Mouse (Mus musculus): ENCODE data around the gene Dpm2. TPM values are rescaled to one million over a fixed set of nuclear protein-coding genes. Genes with fewer than 3 reads are reported as not detected.

Dpm2 gene
- polyA plus RNA-seq, 1 experiment, result 116 TPM

- no peak for TF ChIP-seq POLR2A (IDR thresholded peaks at IDR 0.05; ENCODE audit: borderline replicate concordance, extremely low read depth, low read depth, low read length)
- no peak for TF ChIP-seq CTCF (IDR thresholded peaks at IDR 0.05; ENCODE audit: insufficient read depth, low read length)
- DNase-seq, result no peak
- Histone ChIP-seq H3K4me1 (ENCODE audit: control insufficient read depth, insufficient read depth, low read length) (peaks cover 3% of the 10 kb centered on the region; the same call in 1 of the 2 replicates), H3K4me3 (replicated peaks; ENCODE audit: extremely low read depth, low read depth, low read length) (no peak within 1 kb of the TSS)
- WGBS, result 19% methylated on average over 28 of the region's 28 CpGs
These were observed 5.0 kb downstream of the Dpm2 start, which contains the start of gene 9430097D07Rik for GRCm38 (mm10) chr2:32575586-32576160. Gene 9430097D07Rik (minus strand): TSS chr2:32575684.

- no peak for DNase-seq
- Histone ChIP-seq H3K4me1 (ENCODE audit: control insufficient read depth, insufficient read depth, low read length) (peaks cover 3% of the 10 kb centered on the region; the same call in 1 of the 2 replicates), H3K4me3 (replicated peaks; ENCODE audit: extremely low read depth, low read depth, low read length) (no peak overlapping the region)
- 78% methylated on average over 9 of the region's 9 CpGs for WGBS
- TF ChIP-seq POLR2A (IDR thresholded peaks at IDR 0.05; ENCODE audit: borderline replicate concordance, extremely low read depth, low read depth, low read length) (no peak), CTCF (IDR thresholded peaks at IDR 0.05; ENCODE audit: insufficient read depth, low read length) (no peak)
These were observed 5.9 kb downstream of the Dpm2 start for GRCm38 (mm10) chr2:32576532-32576931.

- H3K4me3 ChIP-seq (replicated peaks; ENCODE audit: extremely low read depth, low read depth, low read length), result no peak overlapping the region
- WGBS, result 38% methylated on average over 25 of the region's 30 CpGs
- H3K4me1 ChIP-seq (ENCODE audit: control insufficient read depth, insufficient read depth, low read length), result peaks cover 4% of the 10 kb centered on the region
- TF ChIP-seq CTCF (IDR thresholded peaks at IDR 0.05; ENCODE audit: insufficient read depth, low read length) (no peak), POLR2A (IDR thresholded peaks at IDR 0.05; ENCODE audit: borderline replicate concordance, extremely low read depth, low read depth, low read length) (no peak)
- no peak for DNase-seq
These were observed 7.7 kb downstream of the Dpm2 start for GRCm38 (mm10) chr2:32578146-32579046.

GRCm38 (mm10) chr2:32581450-32582095 is 10.9 kb downstream of the Dpm2 start:
- TF ChIP-seq POLR2A (IDR thresholded peaks at IDR 0.05; ENCODE audit: borderline replicate concordance, extremely low read depth, low read depth, low read length) (no peak), CTCF (IDR thresholded peaks at IDR 0.05; ENCODE audit: insufficient read depth, low read length) (no peak)
- Histone ChIP-seq H3K4me3 (replicated peaks; ENCODE audit: extremely low read depth, low read depth, low read length) (no peak overlapping the region), H3K4me1 (ENCODE audit: control insufficient read depth, insufficient read depth, low read length) (peaks cover 4% of the 10 kb centered on the region)
- peak; percentile 62 for DNase-seq
- 39% methylated on average over 19 of the region's 19 CpGs for WGBS

GRCm38 (mm10) chr2:32582830-32583799 is 12.5 kb downstream of the Dpm2 start:
- 11% methylated on average over 37 of the region's 37 CpGs for WGBS
- TF ChIP-seq CTCF (IDR thresholded peaks at IDR 0.05; ENCODE audit: insufficient read depth, low read length) (peak; percentile 99), POLR2A (IDR thresholded peaks at IDR 0.05; ENCODE audit: borderline replicate concordance, extremely low read depth, low read depth, low read length) (peak; percentile 15; the same call in 1 of the 2 replicates)
- H3K4me1 ChIP-seq (ENCODE audit: control insufficient read depth, insufficient read depth, low read length), result peaks cover 9% of the 10 kb centered on the region
- peak; percentile 73 for DNase-seq
- peak overlapping the region; percentile 31 for H3K4me3 ChIP-seq (replicated peaks; ENCODE audit: extremely low read depth, low read depth, low read length)

GRCm38 (mm10) chr2:32585149-32585714 is 14.6 kb downstream of the Dpm2 start:
- Histone ChIP-seq H3K4me1 (ENCODE audit: control insufficient read depth, insufficient read depth, low read length) (peaks cover 15% of the 10 kb centered on the region), H3K4me3 (replicated peaks; ENCODE audit: extremely low read depth, low read depth, low read length) (no peak overlapping the region)
- no peak for DNase-seq
- TF ChIP-seq POLR2A (IDR thresholded peaks at IDR 0.05; ENCODE audit: borderline replicate concordance, extremely low read depth, low read depth, low read length) (no peak), CTCF (IDR thresholded peaks at IDR 0.05; ENCODE audit: insufficient read depth, low read length) (no peak)
- 91% methylated on average over 7 of the region's 7 CpGs for WGBS

GRCm38 (mm10) chr2:32586871-32587351 is 16.3 kb downstream of the Dpm2 start, which contains the start of gene St6galnac4:
Gene St6galnac4 (plus strand): TSS chr2:32587095.
- TF ChIP-seq CTCF (IDR thresholded peaks at IDR 0.05; ENCODE audit: insufficient read depth, low read length), result no peak
- peak; percentile 60 for TF ChIP-seq POLR2A (IDR thresholded peaks at IDR 0.05; ENCODE audit: borderline replicate concordance, extremely low read depth, low read depth, low read length)
- peak; percentile 83 for DNase-seq
- WGBS, result 1% methylated on average over 38 of the region's 38 CpGs
- peak within 1 kb of the TSS; percentile 91 for H3K4me3 ChIP-seq (replicated peaks; ENCODE audit: extremely low read depth, low read depth, low read length)
- peaks cover 17% of the 10 kb centered on the region for H3K4me1 ChIP-seq (ENCODE audit: control insufficient read depth, insufficient read depth, low read length)

- TF ChIP-seq POLR2A (IDR thresholded peaks at IDR 0.05; ENCODE audit: borderline replicate concordance, extremely low read depth, low read depth, low read length), result peak; percentile 33; the same call in 1 of the 2 replicates
- TF ChIP-seq CTCF (IDR thresholded peaks at IDR 0.05; ENCODE audit: insufficient read depth, low read length), result no peak
- no peak for DNase-seq
- H3K4me3 ChIP-seq (replicated peaks; ENCODE audit: extremely low read depth, low read depth, low read length), result peak overlapping the region; percentile 91
- H3K4me1 ChIP-seq (ENCODE audit: control insufficient read depth, insufficient read depth, low read length), result peaks cover 17% of the 10 kb centered on the region
- 9% methylated on average over 9 of the region's 9 CpGs for WGBS
These were observed 17.2 kb downstream of the Dpm2 start for GRCm38 (mm10) chr2:32587731-32588321.

Data from lung, adult 2 months (tissue).